Mouse (Mus musculus): ENCODE measurements around the gene Ptafr.

Gene Ptafr

DNA sequence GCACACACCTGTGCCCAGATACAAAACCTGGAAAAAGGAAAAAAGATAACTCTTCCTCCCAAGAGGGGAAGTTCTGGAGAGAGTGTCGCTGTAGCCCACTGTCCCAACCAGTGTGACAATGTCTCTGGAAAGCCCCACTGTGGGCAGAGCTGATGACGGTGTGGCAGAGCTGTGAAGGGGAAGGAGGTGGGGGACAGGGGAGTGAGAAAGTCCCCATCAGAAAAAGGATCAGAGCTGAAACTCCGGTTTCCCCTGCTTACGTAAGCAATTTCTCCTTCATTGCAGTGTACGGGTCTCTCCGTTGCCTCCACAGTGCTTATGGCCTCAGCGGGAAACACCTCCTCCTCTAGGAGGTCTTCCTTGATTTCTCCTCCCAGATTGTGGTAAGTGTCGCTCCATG lies 47.5 kb downstream of the Ptafr start:
- DNase-seq (ENCODE audit: extremely low spot score, low spot score) = no peak

GRCm38 (mm10) chr4:132617873-132618272 lies 54.0 kb downstream of the Ptafr start:
- DNase-seq (ENCODE audit: extremely low spot score, low spot score) = no peak

GRCm38 (mm10) chr4:132618850-132619375 lies 55.0 kb downstream of the Ptafr start:
- no peak for DNase-seq (ENCODE audit: extremely low spot score, low spot score)

DNA sequence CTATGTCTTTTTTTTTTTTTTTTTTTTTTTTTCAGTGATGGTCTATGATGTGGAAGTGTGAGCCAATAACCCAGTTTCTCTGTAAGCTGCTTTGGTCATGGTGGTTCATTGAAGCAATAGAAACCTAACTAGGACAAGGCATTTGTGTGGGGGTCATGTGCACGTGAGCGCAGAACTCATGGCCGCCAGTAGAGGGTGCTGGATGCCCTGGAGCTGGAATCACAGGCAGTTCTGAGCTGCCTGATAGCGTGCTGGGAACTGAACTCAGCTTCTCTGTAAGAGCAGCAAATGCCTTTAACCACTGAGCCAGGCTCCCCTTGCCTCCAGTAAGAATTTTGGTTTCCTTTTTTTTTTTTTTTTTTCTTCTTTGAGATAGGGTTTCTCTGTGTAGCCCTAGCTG lies 56.3 kb downstream of the Ptafr start:
- DNase-seq (ENCODE audit: extremely low spot score, low spot score) = no peak

DNA sequence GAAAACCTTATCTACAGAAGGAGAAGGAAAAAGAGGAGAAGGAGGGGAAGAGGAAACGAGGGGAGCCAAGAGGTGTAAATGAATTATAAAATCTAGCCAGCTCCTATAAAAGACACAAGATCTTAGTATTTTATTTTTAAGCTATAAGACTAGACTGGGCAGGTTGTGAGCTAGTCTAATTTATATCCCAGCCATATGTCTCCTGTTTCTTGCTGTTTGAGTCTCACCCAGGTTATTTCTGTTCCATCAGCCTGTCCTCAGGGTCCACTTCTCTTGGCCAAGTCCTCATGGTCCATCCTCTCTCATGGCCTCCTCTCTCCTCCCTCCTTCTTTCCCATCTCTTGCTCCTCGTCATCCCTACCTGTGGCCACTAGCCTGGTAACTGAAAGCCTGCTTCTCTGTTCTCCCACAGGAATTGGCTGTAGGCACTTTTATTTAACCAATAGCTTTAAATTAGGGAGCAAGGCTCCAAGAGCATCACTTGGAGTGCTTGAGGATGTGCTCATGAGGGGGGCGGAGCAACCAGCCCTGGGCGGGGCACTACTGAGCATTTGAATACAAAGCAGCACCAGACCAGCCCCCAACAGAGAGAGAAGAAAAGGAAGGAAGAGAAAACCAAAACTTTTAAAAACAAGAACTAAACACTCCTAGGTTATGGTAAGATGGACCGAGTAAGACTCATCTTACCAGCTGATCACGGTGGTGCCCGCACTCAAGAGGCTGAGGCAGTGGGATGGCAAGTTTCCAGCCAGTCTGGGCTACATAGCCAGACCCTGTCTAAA lies 57.6 kb downstream of the Ptafr start:
- DNase-seq (ENCODE audit: extremely low spot score, low spot score) = no peak

DNA sequence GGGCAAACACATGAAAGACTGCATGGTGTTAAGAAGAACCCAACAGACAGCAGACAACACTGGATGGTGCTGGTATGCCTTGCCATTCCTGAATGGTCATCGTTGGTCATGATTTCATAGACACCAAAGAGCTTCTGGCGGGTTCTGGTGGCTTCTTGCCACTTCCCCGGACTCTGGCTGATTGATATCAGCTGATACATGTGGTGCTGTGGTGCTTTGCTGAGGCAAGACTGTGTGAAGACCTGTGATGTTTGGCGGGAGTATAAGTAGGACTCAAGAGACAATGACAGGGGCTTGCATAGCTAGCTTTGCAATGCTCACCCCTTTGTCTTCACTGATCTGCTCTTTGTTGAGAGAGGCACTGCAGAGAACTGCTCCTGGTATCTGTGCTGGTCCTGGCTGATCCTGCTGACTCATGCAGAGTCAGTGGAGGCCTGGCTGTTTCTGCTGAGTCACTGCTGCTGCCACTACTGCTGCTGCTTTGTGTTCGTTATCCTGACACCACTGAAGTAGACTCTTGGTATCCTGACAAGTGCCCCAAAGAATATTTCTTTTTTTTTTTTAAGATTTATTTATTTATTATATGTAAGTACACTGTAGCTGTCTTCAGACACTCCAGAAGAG lies 60.3 kb downstream of the Ptafr start:
- DNase-seq (ENCODE audit: extremely low spot score, low spot score) = no peak

DNA sequence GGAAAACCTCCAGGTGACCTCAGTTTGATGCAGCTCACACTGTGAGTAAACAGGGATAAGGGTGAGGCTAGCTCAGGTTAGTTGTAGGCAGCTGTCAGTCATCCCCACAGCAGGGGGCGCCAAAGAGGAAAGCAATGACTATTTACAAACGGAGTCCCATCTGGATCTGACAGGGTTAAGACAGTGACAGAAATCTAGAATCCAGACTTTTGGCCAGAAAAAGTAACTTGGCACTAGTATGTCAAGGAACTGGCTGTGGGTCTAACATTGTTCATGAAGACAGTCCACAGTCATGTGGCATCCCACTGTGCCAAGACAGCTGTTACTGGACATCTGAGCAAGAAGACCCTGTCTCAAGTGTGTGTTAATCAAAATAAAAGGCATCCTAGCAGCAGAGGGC lies 65.0 kb downstream of the Ptafr start:
- no peak for DNase-seq (ENCODE audit: extremely low spot score, low spot score)
